Mouse (Mus musculus) kidney, embryonic 15.5 days (tissue): ENCODE data around the gene Kcnj10. TPM values are rescaled to one million over a fixed set of nuclear protein-coding genes. Genes with fewer than 3 reads are reported as not detected.

Experiments used
- ATAC-seq: fragments of 200-750 bp; cut with Nextera tagmentation; replicated peaks from 2 replicates; pipeline ENCODE4 v1.8.0; 2017; ENCODE audit warnings: moderate TSS enrichment; ENCODE audit not compliant: low FRiP score
- H3K27ac ChIP-seq: fragments of 300-500 bp; sonication (generic); 2 replicates; pipeline ENCODE4 v1.5.1; 2015; ENCODE audit warnings: mild to moderate bottlenecking, inconsistent platforms
- H3K27me3 ChIP-seq: fragments of 300-500 bp; sonication (generic); 2 replicates; pipeline ENCODE4 v1.6.1; 2015; ENCODE audit warnings: inconsistent platforms
- H3K36me3 ChIP-seq: fragments of 300-500 bp; sonication (generic); 2 replicates; pipeline ENCODE4 v1.6.1; 2015; ENCODE audit warnings: inconsistent platforms
- H3K4me1 ChIP-seq: fragments of 300-500 bp; sonication (generic); 2 replicates; pipeline ENCODE4 v1.6.1; 2015; ENCODE audit warnings: inconsistent platforms
- H3K4me2 ChIP-seq: fragments of 300-500 bp; sonication (generic); 2 replicates; pipeline ENCODE4 v1.6.1; 2015; ENCODE audit warnings: moderate library complexity, mild to moderate bottlenecking, inconsistent platforms
- H3K4me3 ChIP-seq: fragments of 300-500 bp; sonication (generic); replicated peaks from 2 replicates; pipeline ENCODE4 v1.5.1; 2015; ENCODE audit warnings: mild to moderate bottlenecking, inconsistent platforms
- H3K9ac ChIP-seq: fragments of 300-500 bp; sonication (generic); 2 replicates; pipeline ENCODE4 v1.6.1; 2015; ENCODE audit warnings: mild to moderate bottlenecking, inconsistent platforms
- H3K9me3 ChIP-seq: fragments of 300-500 bp; sonication (generic); replicated peaks from 2 replicates; pipeline ENCODE4 v1.6.1; 2016; ENCODE audit warnings: inconsistent platforms
- WGBS: fragments of 180-500 bp; shearing (Covaris S2); methylation state at CpG from one replicate; pipeline ENCODE4 v1.1.7; 2015; ENCODE audit warnings: mixed read lengths; 5-methylcytosine and 5-hydroxymethylcytosine counted together
- polyA plus RNA-seq: library from polyadenylated mRNA; unstranded; fragments of >200 nt; fragmentation: Nextera tagmentation; extraction: Ambion mirVana; gene quantifications from 2 replicates; pipeline ENCODE4 v1.2.1, GENCODE M21; 2015

Kcnj10 gene
- 0.83 and 1.0 TPM in 2 replicates for polyA plus RNA-seq

- H3K9me3 ChIP-seq, result no peaks in the 10 kb centered on the region
- H3K9ac ChIP-seq, result peak within 1 kb of the TSS; percentile 29; the same call in 1 of the 2 replicates
- 3% methylated on average over 38 of the region's 38 CpGs for WGBS
- H3K27ac ChIP-seq, result no peak within 1 kb of the TSS
- peaks cover 11% of the 10 kb centered on the region for H3K4me1 ChIP-seq
- peak within 1 kb of the TSS; percentile 52 for H3K4me3 ChIP-seq
- H3K27me3 ChIP-seq, result peaks cover 52% of the 10 kb centered on the region
- H3K4me2 ChIP-seq, result peak within 1 kb of the TSS; percentile 83
- peak; percentile 95 for ATAC-seq
- H3K36me3 ChIP-seq, result no peaks in the 10 kb centered on the region
Measured at GRCm38 (mm10) chr1:172340729-172341321, at the start of gene Kcnj10. Gene Kcnj10 (plus strand): TSS chr1:172341210.

DNA sequence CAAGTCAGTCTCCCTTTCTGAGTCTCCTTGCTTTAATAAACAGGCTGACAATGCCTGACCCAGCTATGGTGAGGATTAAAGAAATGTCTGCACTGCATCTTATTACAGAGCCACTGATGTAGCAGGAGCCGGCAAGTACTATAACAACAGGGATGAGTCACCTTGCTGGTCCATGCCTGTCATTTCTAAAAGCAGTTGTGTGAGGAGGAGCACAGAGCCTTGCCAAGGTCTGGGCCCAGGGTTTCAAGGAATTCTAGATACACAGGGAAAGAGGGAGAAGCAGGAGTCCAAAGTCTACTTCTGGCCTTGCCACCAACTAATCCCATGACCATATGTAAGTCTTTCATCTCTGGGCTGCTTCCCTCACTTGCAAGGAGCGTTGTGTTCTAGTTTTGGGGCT is 48.1 kb upstream of the Kcnj10 start:
- H3K4me2 ChIP-seq, result no peak overlapping the region
- H3K36me3 ChIP-seq, result no peaks in the 10 kb centered on the region
- H3K4me3 ChIP-seq, result no peak overlapping the region
- WGBS, result 78% methylated on average over 2 of the region's 2 CpGs
- no peak overlapping the region for H3K9ac ChIP-seq
- H3K4me1 ChIP-seq, result peaks cover 32% of the 10 kb centered on the region
- ATAC-seq, result no peak
- no peaks in the 10 kb centered on the region for H3K27me3 ChIP-seq
- no peaks in the 10 kb centered on the region for H3K9me3 ChIP-seq
- no peak overlapping the region for H3K27ac ChIP-seq

DNA sequence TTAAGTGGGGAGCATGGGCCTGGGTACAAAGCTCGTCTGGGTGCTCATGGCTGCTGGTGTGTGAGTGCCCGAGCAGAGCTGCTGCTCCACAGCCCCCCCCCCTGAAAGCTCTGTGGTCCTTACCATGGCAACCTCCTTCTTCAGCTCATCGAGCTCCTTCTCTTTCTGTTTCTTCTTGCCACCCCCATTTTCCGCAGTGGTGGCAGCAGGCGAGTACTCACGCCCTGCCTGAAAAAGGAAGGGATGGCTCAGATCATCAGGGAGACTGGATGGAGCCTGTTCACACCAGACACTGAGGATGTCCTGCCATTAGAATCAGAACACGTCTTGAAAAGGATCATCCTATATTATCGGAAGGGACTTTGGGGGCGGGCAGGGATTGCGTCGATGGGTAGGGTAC is 47.6 kb upstream of the Kcnj10 start:
- H3K27ac ChIP-seq, result no peak overlapping the region
- 91% methylated on average over 11 of the region's 11 CpGs for WGBS
- no peak overlapping the region for H3K9ac ChIP-seq
- H3K27me3 ChIP-seq, result no peaks in the 10 kb centered on the region; the same call in 1 of the 2 replicates
- no peak overlapping the region for H3K4me3 ChIP-seq
- ATAC-seq, result no peak
- no peaks in the 10 kb centered on the region for H3K36me3 ChIP-seq
- H3K4me1 ChIP-seq, result peaks cover 37% of the 10 kb centered on the region
- H3K4me2 ChIP-seq, result no peak overlapping the region
- no peaks in the 10 kb centered on the region for H3K9me3 ChIP-seq

DNA sequence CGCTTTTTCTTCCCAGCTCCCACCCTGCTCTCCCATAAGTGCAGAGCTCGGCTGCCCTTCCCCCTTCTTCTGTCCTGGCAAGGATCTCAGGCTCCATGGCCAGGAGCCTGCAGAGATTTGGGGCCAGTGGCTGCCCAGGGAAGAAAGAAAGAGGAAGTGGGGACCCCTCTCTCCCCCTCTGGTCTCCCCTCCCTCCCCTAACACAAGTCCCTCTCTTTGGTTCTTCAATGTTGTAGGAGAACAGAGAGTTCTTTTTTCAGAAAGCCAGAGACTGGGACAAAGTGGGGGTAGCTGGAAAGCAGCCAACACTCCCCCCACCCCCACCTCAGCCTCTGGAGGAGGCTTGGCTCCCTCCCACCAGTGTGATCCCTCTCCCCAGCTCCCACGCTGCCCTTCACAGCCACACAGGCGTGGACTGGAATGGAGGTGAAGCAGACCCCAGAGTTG is 45.2 kb upstream of the Kcnj10 start:
- no peak overlapping the region for H3K9ac ChIP-seq
- no peaks in the 10 kb centered on the region; the same call in 1 of the 2 replicates for H3K27me3 ChIP-seq
- 45% methylated on average over 4 of the region's 4 CpGs for WGBS
- H3K36me3 ChIP-seq, result no peaks in the 10 kb centered on the region
- H3K4me3 ChIP-seq, result no peak overlapping the region
- H3K4me2 ChIP-seq, result peak overlapping the region; percentile 7; the same call in 1 of the 2 replicates
- H3K27ac ChIP-seq, result 0 out of 2 replicates have a peak overlapping the region, but pooled peaks have one; percentile 22
- peaks cover 40% of the 10 kb centered on the region for H3K4me1 ChIP-seq
- no peak; the same call in 1 of the 2 replicates for ATAC-seq
- H3K9me3 ChIP-seq, result no peaks in the 10 kb centered on the region

DNA sequence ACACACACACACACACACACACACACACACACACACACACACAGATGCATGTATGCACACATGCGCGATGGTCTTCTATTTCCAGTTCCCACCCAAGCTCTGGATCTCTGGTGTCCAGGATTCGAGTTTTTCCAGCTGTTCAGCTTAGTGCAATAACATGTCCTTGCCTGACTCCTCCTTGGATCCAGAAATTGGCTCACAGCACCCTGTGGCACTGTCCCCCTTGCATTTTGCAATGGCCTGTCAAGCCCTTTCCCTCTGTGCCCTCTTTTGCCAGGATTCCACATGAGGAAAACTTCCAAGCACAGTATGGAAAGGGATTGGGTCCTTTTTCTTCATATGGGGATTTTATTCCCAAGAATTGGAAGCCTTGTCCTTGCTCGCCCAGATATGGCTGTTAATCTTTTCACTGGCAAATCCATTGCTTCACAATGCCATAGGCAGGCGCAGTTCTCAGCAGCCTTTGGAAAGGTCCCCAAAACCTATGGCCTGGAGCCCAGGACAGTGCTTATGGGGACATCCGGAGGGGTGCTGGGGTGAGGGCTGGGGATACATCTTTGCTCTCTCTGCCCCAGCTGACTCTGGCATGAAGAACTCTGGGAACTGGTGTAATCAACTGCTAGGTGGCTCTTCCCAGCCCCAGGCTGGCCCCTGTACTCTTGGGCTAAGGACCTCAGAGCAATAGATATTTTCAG is 44.0 kb upstream of the Kcnj10 start:
- Histone ChIP-seq H3K9me3 (no peaks in the 10 kb centered on the region), H3K9ac (no peak overlapping the region), H3K4me2 (peak overlapping the region; percentile 56), H3K4me1 (peaks cover 44% of the 10 kb centered on the region), H3K36me3 (no peaks in the 10 kb centered on the region), H3K4me3 (peak overlapping the region; percentile 27; the same call in 1 of the 2 replicates), H3K27me3 (no peaks in the 10 kb centered on the region; the same call in 1 of the 2 replicates), H3K27ac (peak overlapping the region; percentile 63; the same call in 1 of the 2 replicates)
- 77% methylated on average over 6 of the region's 6 CpGs for WGBS
- ATAC-seq, result no peak

DNA sequence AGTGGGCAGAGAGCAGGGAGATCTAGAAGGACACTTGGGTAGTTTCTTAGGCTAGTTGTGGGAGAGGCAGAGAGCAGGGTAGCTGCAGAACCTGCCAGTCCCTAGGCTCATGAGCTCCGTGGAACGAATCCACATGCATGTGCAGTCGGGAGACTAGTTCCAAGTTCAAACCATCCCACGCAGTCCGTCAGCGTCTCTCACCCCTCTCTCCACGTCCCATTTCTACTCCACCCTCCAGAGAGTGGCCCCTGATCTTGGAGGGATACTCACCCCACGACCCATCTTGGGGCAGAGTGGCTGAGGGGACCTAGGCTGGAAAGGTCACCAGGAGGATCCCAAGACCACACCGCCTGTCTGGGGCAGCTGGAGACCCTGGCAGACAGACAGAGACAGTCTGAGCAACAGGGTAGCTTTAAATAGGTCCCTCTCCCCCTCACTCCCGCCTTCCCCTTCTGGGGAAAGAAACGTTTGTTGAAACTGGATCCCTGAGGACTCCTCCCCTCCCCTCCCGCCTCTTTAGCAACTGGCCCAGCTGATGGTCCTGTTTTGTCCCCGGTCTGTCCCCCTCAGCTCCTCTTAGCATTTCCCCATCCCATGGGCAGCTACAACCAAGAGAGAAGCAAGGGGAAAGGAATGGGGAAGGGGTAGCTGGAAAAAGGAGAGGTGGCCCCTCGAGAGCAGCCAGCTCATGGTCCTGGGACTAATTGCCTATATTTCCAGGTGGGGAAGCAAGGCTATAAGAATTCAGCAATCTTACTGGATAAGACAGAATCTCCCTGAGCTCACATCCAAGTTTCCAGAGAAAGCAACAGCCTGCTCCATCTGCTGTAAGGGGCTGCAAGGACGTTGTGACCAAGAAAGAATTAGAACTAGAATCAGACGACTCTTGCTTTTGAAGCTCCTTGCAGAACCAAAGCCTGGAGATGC is 43.1 kb upstream of the Kcnj10 start, which contains the start of gene Atp1a2:
Atp1a2 (minus strand) TSS at position 454 of the 927 bp plus-strand sequence.
- H3K4me1 ChIP-seq, result peaks cover 51% of the 10 kb centered on the region
- H3K9me3 ChIP-seq, result no peaks in the 10 kb centered on the region
- H3K36me3 ChIP-seq, result no peaks in the 10 kb centered on the region
- no peaks in the 10 kb centered on the region; the same call in 1 of the 2 replicates for H3K27me3 ChIP-seq
- peak within 1 kb of the TSS; percentile 56 for H3K4me2 ChIP-seq
- no peak within 1 kb of the TSS for H3K9ac ChIP-seq
- peak; percentile 76 for ATAC-seq
- H3K27ac ChIP-seq, result peak within 1 kb of the TSS; percentile 63
- WGBS, result 6% methylated on average over 16 of the region's 16 CpGs
- H3K4me3 ChIP-seq, result peak within 1 kb of the TSS; percentile 27

- no peak for ATAC-seq
- Histone ChIP-seq H3K36me3 (no peaks in the 10 kb centered on the region), H3K9me3 (no peaks in the 10 kb centered on the region), H3K4me2 (no peak overlapping the region), H3K4me1 (peaks cover 60% of the 10 kb centered on the region), H3K27ac (no peak overlapping the region), H3K9ac (no peak overlapping the region), H3K27me3 (no peaks in the 10 kb centered on the region; the same call in 1 of the 2 replicates), H3K4me3 (no peak overlapping the region)
- WGBS, result 71% methylated on average over 7 of the region's 7 CpGs
Measured at GRCm38 (mm10) chr1:172299528-172299927, 41.5 kb upstream of the Kcnj10 start.

GRCm38 (mm10) chr1:172300247-172300646 is 40.8 kb upstream of the Kcnj10 start:
- Histone ChIP-seq H3K9ac (no peak overlapping the region), H3K27ac (no peak overlapping the region), H3K4me2 (no peak overlapping the region), H3K36me3 (no peaks in the 10 kb centered on the region), H3K27me3 (no peaks in the 10 kb centered on the region; the same call in 1 of the 2 replicates), H3K4me1 (peaks cover 54% of the 10 kb centered on the region), H3K4me3 (no peak overlapping the region), H3K9me3 (no peaks in the 10 kb centered on the region)
- ATAC-seq, result no peak
- 68% methylated on average over 5 of the region's 5 CpGs for WGBS

DNA sequence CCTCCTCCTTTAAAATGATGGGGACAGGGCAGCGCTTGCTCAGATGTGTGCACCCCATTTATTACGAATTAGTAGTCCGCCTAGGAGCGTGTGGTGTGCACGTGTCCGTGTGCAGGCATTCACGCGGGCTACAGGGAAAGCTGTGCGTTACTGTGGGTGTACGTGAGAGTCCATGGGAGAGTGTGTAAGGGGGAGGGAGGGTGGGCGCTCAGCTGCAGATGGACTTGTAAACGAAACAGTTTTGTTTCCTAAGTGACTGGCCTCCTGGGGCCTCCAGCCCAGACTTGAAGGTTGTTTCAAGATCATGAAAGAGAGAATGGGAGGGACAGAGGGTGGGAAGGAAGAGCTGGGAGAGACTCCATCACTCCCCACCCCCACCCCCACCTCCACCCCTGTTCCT is 39.8 kb upstream of the Kcnj10 start:
- H3K27me3 ChIP-seq, result no peaks in the 10 kb centered on the region; the same call in 1 of the 2 replicates
- no peak for ATAC-seq
- no peak overlapping the region for H3K9ac ChIP-seq
- 51% methylated on average over 12 of the region's 12 CpGs for WGBS
- no peak overlapping the region for H3K27ac ChIP-seq
- no peaks in the 10 kb centered on the region for H3K9me3 ChIP-seq
- H3K4me2 ChIP-seq, result no peak overlapping the region
- peaks cover 47% of the 10 kb centered on the region for H3K4me1 ChIP-seq
- no peak overlapping the region for H3K4me3 ChIP-seq
- no peaks in the 10 kb centered on the region for H3K36me3 ChIP-seq

DNA sequence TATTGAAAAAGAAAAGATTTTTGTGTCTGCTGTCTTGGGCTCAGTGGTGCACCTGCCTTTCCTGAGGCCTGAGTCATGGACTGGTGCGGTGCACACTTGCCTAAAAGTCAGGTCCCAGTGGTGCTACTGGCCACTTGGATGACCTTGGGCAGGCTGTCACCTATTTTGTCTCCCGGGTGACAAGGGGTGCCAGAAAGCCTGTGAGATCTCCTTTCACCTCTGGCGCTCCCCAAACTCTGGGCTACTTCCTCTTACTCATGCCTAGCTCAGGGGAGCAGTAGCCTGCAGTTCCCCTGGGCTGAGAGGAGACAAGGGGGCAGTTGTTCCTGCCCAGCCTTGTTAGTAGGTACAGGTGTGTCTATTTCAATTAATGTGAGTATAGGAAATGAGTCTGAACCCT is 38.7 kb upstream of the Kcnj10 start:
- Histone ChIP-seq H3K9me3 (no peaks in the 10 kb centered on the region), H3K4me2 (no peak overlapping the region), H3K36me3 (no peaks in the 10 kb centered on the region), H3K4me3 (no peak overlapping the region), H3K27me3 (no peaks in the 10 kb centered on the region; the same call in 1 of the 2 replicates), H3K9ac (no peak overlapping the region), H3K4me1 (peaks cover 43% of the 10 kb centered on the region), H3K27ac (no peak overlapping the region)
- 58% methylated on average over 3 of the region's 3 CpGs for WGBS
- no peak for ATAC-seq

- H3K27me3 ChIP-seq, result no peaks in the 10 kb centered on the region; the same call in 1 of the 2 replicates
- H3K4me1 ChIP-seq, result peaks cover 38% of the 10 kb centered on the region
- H3K27ac ChIP-seq, result no peak overlapping the region
- H3K9ac ChIP-seq, result no peak overlapping the region
- H3K36me3 ChIP-seq, result no peaks in the 10 kb centered on the region
- no peaks in the 10 kb centered on the region for H3K9me3 ChIP-seq
- WGBS, result 14% methylated on average over 6 of the region's 6 CpGs
- no peak overlapping the region for H3K4me2 ChIP-seq
- ATAC-seq, result no peak
- no peak overlapping the region for H3K4me3 ChIP-seq
Measured at GRCm38 (mm10) chr1:172302851-172303250, 38.2 kb upstream of the Kcnj10 start.
